Mouse (Mus musculus): Measurements from ENCODE around the gene Bsg. TPM values are rescaled to one million over a fixed set of nuclear protein-coding genes. Genes with fewer than 3 reads are reported as not detected.

Bsg gene
- total and polyA plus RNA-seq, 3 experiments, result 308 to 872 (median 832) TPM

DNA sequence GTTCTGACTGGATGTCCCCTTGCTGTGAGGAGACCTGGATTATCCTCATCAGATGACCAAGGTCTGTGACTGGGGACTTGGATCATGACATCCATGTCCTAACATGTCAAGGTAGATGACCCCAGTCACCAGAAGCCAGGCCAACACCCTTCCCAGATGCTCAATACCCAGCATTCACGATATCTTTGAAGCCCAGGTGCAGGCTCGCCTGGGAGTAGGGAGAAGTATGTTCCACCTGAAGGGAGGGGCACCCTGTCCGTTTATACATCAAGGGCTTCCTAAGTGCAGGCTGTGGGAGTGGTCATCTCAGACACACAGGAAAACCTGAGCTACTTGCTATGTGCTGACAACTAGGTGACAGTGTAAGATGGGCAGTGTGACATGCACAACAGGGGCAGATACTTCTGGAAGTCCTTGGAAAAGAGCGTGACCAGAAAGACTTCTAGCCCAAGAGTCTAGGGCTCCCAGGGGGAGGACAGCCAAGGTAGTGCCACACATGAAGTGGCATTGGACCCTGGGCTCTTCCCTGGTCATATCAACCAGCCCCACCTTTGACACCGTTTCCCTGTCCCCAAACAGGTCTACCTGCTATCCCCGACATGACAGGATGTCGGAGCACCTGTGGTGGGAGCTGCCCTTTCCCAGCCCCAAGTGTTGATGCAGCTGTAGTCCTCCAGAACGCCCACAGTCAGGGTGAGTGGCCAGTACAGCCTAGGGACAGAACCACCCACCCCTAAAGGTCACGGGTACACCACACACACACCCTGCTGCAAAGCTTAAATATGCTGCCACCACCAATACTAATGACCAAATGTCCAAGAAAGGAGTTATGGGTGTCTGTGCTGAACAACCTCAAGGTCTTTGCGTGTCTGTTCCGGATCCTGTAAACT is 23.4 kb upstream of the Bsg start:
- Histone ChIP-seq H3K9me3 (replicated peaks) (no peaks in the 10 kb centered on the region), H3K4me1 (ENCODE audit: insufficient read depth, low read depth, low read length) (peaks cover 42% of the 10 kb centered on the region), H3K36me3 (replicated peaks) (peaks cover 42% of the 10 kb centered on the region), H3K4me3 (ENCODE audit: low read depth, low read length) (peak overlapping the region; percentile 92), H3K27me3 (ENCODE audit: insufficient read depth, low read length) (no peaks in the 10 kb centered on the region)
- no peak for DNase-seq (ENCODE audit: low spot score)
- TF ChIP-seq GATA1 (IDR thresholded peaks at IDR 0.05; ENCODE audit: borderline replicate concordance, low read length), result no peak
- TF ChIP-seq CTCF (IDR thresholded peaks at IDR 0.05; ENCODE audit: low read depth, low read length), result no peak
- TF ChIP-seq GATA2 (IDR thresholded peaks at IDR 0.05; ENCODE audit: borderline replicate concordance, low read depth, low read length), result no peak
- TF ChIP-seq POLR2AphosphoS5 (IDR thresholded peaks at IDR 0.05; ENCODE audit: insufficient replicate concordance, low read depth, low read length), result no peak
- ATAC-seq (ENCODE audit: extremely low read depth, insufficient number of reproducible peaks, low FRiP score, poor library complexity, severe bottlenecking), result no peak

DNA sequence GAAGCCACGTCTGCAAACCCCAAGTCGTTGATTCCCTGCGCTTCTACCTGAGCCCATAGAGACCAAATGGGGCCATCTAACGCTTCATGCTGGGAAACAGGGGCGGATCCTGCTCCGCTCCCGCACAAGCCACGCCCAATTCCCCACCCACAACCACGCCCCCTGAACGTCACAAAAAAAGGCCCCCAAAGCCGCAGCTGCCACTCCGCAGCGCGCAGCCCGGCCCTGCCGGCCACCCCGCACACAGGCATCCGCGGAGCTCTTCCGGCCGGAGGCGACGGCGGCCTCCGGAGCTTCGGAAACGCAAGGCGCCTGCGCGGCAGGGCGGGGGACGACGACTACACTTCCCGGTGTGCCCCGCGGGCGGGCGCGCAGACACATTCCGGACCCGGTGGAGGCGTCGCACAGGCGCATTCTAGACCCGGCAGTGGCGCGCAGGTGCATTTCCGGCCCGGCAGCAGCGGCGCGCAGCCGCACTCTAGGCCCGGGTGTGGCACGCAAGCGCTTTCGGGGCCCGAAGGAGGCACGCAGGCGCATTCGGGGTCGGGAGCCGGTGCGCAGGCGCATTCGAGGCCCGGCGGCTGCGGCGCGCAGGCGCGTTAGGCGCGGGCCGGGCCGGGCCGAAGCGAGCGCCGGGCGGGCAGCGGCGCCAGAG is 22.6 kb upstream of the Bsg start, which contains the start of gene Cdc34:
TSS of gene Cdc34 (plus strand) at position 605 of the 655 bp plus-strand sequence.
- TF ChIP-seq GATA2 (IDR thresholded peaks at IDR 0.05; ENCODE audit: borderline replicate concordance, low read depth, low read length), result no peak
- no peak for TF ChIP-seq CTCF (IDR thresholded peaks at IDR 0.05; ENCODE audit: low read depth, low read length)
- TF ChIP-seq TAL1 (conservative IDR thresholded peaks at IDR 0.05; ENCODE audit: low read depth, low read length), result no peak
- no peak for TF ChIP-seq POLR2AphosphoS5 (IDR thresholded peaks at IDR 0.05; ENCODE audit: insufficient replicate concordance, low read depth, low read length)
- TF ChIP-seq GATA1 (IDR thresholded peaks at IDR 0.05; ENCODE audit: borderline replicate concordance, low read length), result no peak
- H3K27me3 ChIP-seq (ENCODE audit: insufficient read depth, low read length), result no peaks in the 10 kb centered on the region
- ATAC-seq (ENCODE audit: extremely low read depth, insufficient number of reproducible peaks, low FRiP score, poor library complexity, severe bottlenecking), result peak; percentile 71
- peak; percentile 99 for DNase-seq (ENCODE audit: low spot score)
- peak within 1 kb of the TSS; percentile 92 for H3K4me3 ChIP-seq (ENCODE audit: low read depth, low read length)
- peaks cover 50% of the 10 kb centered on the region for H3K4me1 ChIP-seq (ENCODE audit: insufficient read depth, low read depth, low read length)
- H3K9me3 ChIP-seq (replicated peaks), result no peaks in the 10 kb centered on the region
- H3K36me3 ChIP-seq (replicated peaks), result peaks cover 42% of the 10 kb centered on the region

DNA sequence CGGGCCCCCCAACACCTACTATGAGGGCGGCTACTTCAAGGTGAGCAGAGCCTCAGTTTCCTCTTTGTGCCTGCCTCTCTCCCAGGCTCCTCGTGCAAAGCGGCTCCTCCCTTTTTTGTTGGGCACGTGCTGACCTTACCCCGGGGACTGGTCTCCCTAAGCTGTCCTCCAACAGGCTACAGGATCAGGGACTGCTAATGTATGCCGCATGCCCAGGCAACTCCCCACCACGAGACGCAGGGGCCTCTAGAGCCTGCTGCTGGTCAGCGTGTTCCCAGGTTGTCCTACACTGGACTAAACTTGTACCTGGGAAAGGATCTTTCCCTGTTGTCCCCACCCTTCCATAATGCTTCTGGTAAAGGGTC is 21.8 kb upstream of the Bsg start:
- Histone ChIP-seq H3K27me3 (ENCODE audit: insufficient read depth, low read length) (no peaks in the 10 kb centered on the region), H3K4me3 (ENCODE audit: low read depth, low read length) (peak overlapping the region; percentile 92), H3K36me3 (replicated peaks) (peaks cover 47% of the 10 kb centered on the region), H3K4me1 (ENCODE audit: insufficient read depth, low read depth, low read length) (peaks cover 53% of the 10 kb centered on the region), H3K9me3 (replicated peaks) (no peaks in the 10 kb centered on the region)
- TF ChIP-seq TAL1 (conservative IDR thresholded peaks at IDR 0.05; ENCODE audit: low read depth, low read length), result no peak
- TF ChIP-seq CTCF (IDR thresholded peaks at IDR 0.05; ENCODE audit: low read depth, low read length), result no peak
- TF ChIP-seq POLR2AphosphoS5 (IDR thresholded peaks at IDR 0.05; ENCODE audit: insufficient replicate concordance, low read depth, low read length), result no peak
- no peak for TF ChIP-seq GATA1 (IDR thresholded peaks at IDR 0.05; ENCODE audit: borderline replicate concordance, low read length)
- TF ChIP-seq GATA2 (IDR thresholded peaks at IDR 0.05; ENCODE audit: borderline replicate concordance, low read depth, low read length), result no peak
- ATAC-seq (ENCODE audit: extremely low read depth, insufficient number of reproducible peaks, low FRiP score, poor library complexity, severe bottlenecking), result no peak
- DNase-seq (ENCODE audit: low spot score), result peak; percentile 35

DNA sequence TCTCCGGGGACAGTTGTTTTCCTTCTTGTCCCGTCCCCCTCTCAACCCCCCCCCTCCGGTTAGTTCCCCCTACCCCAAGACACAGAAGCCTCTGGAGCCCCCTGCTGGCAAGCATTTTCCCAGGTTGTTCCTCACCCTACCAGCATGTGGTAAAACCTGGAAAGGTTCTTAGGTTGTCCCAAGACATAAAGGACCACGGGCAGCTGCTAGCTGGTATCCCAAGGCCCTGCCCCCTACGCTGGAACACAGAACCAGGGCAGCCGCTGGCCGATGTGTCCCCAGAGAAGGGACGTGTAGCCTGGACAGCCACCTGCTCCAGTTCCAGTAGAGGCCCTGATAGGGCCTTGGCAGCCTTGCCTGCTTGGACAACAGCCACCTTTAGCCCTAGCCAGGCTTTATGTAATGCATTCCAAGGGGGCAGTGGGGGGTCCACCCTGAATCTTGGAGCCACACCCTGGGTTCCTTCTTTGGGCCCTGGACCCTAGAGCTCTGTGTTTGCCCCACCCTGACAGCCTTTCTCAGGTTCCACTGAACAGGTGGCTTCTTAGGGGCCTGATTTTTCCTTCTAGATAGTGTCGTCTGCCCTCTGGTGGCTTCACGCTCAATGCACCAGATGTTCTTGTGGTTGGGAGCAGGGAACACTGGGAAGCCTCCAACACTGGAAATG is 21.2 kb upstream of the Bsg start:
- no peak for ATAC-seq (ENCODE audit: extremely low read depth, insufficient number of reproducible peaks, low FRiP score, poor library complexity, severe bottlenecking)
- H3K27me3 ChIP-seq (ENCODE audit: insufficient read depth, low read length), result no peaks in the 10 kb centered on the region
- H3K4me3 ChIP-seq (ENCODE audit: low read depth, low read length), result peak overlapping the region; percentile 92
- DNase-seq (ENCODE audit: low spot score), result peak; percentile 75
- H3K36me3 ChIP-seq (replicated peaks), result peaks cover 52% of the 10 kb centered on the region
- H3K9me3 ChIP-seq (replicated peaks), result no peaks in the 10 kb centered on the region
- TF ChIP-seq GATA1 (IDR thresholded peaks at IDR 0.05; ENCODE audit: borderline replicate concordance, low read length), result no peak
- TF ChIP-seq GATA2 (IDR thresholded peaks at IDR 0.05; ENCODE audit: borderline replicate concordance, low read depth, low read length), result no peak
- TF ChIP-seq CTCF (IDR thresholded peaks at IDR 0.05; ENCODE audit: low read depth, low read length), result no peak; the same call in 1 of the 2 replicates
- TF ChIP-seq POLR2AphosphoS5 (IDR thresholded peaks at IDR 0.05; ENCODE audit: insufficient replicate concordance, low read depth, low read length), result no peak
- no peak for TF ChIP-seq TAL1 (conservative IDR thresholded peaks at IDR 0.05; ENCODE audit: low read depth, low read length)
- peaks cover 57% of the 10 kb centered on the region for H3K4me1 ChIP-seq (ENCODE audit: insufficient read depth, low read depth, low read length)

DNA sequence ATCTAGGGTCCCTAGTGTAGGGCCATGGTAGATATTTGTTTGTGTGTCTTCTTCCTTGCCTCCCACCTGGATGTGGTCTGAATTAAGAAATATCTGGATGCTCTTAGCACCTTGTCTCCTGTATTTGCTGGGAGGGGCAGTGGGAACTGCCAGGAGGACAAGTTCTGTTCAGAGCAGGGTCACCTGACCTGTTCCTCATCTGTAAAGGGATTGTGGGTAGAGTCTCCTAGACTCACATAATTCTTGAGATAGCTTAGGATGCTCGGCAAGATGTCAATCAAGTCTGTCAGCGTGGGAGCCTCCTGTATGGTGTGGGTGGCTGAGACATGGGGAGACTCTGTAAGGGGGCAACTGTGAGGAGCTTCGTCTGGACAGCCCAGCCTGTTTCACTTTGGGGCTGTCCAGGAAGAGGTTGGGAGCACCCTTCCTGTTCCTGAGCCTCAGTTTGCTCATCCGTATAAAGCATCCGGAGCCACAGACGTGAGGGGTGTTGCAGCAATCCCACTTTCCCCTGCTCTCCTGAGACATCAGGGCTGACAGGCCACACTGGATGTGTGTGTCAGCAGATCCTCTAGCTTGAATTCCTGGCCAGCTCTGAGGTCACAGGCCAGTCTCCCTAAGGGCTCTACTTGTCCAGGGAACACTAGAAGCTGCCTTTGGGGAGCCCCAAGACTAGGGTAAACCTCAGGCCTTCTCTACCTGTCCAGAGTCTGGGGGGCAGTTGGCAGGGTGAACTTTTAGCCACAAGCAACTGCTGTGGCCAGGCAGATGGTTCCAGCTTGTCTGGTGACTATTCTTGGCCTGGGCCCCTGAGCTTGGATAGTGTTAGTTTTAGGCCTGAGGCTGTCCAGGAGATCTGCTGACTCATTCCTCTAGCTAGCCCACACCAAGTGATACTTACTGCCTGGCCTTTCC is 20.3 kb upstream of the Bsg start:
- TF ChIP-seq GATA2 (IDR thresholded peaks at IDR 0.05; ENCODE audit: borderline replicate concordance, low read depth, low read length) (no peak), CTCF (IDR thresholded peaks at IDR 0.05; ENCODE audit: low read depth, low read length) (no peak), GATA1 (IDR thresholded peaks at IDR 0.05; ENCODE audit: borderline replicate concordance, low read length) (no peak), TAL1 (conservative IDR thresholded peaks at IDR 0.05; ENCODE audit: low read depth, low read length) (no peak), POLR2AphosphoS5 (IDR thresholded peaks at IDR 0.05; ENCODE audit: insufficient replicate concordance, low read depth, low read length) (no peak)
- Histone ChIP-seq H3K4me3 (ENCODE audit: low read depth, low read length) (peak overlapping the region; percentile 92), H3K9me3 (replicated peaks) (no peaks in the 10 kb centered on the region), H3K36me3 (replicated peaks) (peaks cover 61% of the 10 kb centered on the region), H3K4me1 (ENCODE audit: insufficient read depth, low read depth, low read length) (peaks cover 62% of the 10 kb centered on the region), H3K27me3 (ENCODE audit: insufficient read depth, low read length) (no peaks in the 10 kb centered on the region)
- ATAC-seq (ENCODE audit: extremely low read depth, insufficient number of reproducible peaks, low FRiP score, poor library complexity, severe bottlenecking) (no peak), DNase-seq (ENCODE audit: low spot score) (no peak)
